Mouse (Mus musculus) CD4-positive, CD25-positive, alpha-beta regulatory T cell (primary cell): ENCODE results near the gene Gm49342. TPM values are rescaled to one million over a fixed set of nuclear protein-coding genes. Genes with fewer than 3 reads are reported as not detected.

Experiments used
- polyA plus RNA-seq: library from polyadenylated mRNA; unstranded; fragments of 100-300 nt; shearing (Covaris generic); gene quantifications from one replicate; pipeline ENCODE4 v1.2.1, GENCODE M21; 2017

Gm49342 gene
- not detected for polyA plus RNA-seq

DNA sequence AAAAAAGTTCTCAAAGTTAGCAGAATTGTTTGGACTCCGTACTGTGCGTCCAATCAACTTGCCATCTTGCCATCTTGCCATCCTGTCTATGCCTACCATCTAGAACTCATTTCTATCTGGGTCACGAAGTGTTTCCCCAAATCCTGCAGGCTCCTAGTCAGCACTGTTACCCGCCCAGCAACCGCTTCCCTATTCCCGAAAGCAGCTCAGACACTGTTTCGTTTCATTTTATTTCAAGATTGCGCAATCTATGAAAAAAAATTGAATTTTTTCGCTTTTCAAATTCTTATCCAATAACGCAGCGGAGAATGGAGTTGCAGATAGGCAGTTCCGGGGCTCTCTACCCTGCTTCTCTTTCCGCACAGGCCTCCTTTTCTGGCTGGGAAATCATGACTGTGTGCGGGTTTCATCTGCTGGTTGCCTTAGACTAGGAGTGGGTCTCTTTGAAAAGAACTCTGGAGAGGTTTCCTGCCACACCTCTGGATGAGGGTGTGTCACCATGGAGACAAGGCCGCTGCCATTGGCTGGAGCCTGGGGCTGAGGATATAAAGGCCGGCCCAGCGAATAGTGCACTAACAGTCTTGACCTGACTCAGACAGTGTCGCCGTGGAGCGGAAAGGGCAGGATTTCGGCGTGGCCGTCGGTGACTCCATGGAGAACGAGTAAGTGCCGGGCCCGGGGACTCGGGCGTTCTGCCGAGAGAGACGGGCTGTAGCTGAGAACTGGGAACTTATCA lies at the start of gene Gm49342:
Gene Gm49342, plus strand, starts transcription at position 586 of the 736 bp plus-strand sequence.

DNA sequence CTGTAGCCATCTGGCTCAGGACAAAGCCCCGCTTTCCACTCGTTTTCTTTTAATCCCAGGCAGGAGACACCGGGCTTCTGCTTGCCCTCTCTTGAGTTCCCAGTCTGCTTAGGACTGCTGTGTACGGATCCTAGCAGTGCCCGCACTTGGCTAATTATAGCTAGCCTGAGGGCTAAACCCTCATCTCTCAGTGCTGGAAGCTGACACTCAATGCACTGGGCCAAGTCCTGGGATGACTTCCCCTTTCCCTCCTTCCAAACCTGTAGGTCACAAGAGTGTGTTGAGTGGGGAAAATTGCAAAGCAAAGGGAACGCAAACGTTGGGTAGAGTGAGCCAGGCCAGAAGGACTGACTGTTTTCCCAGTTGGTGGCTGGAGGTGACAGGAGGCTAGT lies 46.9 kb upstream of the Gm49342 start, which contains the start of gene Klhl33:
Gene Klhl33, minus strand, starts transcription at position 134 of the 392 bp plus-strand sequence.

DNA sequence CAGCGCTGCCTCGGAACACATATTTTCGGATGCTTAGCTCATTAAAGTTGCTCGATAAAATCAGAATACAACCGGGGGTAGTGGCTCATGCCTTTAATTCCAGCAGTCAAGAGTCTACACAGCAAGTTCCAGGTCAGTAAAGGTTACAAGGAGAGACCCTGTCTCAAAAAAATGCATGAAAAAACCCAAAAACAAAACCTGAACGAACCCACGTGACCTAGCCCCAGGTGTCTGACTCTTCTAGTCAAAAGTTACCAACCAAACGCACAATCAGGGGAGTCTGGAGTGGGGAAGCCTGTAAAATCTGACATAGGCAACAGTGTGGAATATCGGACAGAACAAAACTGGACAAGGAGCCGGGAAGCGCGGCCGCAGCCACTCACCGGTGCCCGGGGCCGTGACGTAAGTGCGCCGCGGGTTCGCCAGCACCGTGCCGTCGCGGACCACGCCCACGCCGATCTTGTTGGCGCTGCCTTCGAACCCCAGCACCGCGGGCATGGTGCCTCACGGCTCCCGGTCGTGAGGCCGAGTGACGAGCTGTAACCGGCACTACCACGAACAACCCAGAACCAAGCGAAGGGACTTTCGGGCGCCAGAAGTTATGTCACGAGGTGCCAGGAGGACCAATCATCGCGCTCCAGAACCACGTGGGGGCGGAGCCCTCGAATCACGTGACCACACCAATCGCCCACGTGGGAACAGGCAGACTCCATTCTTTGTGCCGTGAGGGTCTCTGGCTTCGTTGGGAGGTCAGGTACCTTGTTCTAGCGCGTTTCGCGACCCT lies 19.8 kb upstream of the Gm49342 start, which contains the start of the genes Osgep and Apex1:
Gene Osgep, minus strand, starts transcription at position 613 of the 784 bp plus-strand sequence.
Gene Apex1, plus strand, starts transcription at position 688 of the 784 bp plus-strand sequence.

DNA sequence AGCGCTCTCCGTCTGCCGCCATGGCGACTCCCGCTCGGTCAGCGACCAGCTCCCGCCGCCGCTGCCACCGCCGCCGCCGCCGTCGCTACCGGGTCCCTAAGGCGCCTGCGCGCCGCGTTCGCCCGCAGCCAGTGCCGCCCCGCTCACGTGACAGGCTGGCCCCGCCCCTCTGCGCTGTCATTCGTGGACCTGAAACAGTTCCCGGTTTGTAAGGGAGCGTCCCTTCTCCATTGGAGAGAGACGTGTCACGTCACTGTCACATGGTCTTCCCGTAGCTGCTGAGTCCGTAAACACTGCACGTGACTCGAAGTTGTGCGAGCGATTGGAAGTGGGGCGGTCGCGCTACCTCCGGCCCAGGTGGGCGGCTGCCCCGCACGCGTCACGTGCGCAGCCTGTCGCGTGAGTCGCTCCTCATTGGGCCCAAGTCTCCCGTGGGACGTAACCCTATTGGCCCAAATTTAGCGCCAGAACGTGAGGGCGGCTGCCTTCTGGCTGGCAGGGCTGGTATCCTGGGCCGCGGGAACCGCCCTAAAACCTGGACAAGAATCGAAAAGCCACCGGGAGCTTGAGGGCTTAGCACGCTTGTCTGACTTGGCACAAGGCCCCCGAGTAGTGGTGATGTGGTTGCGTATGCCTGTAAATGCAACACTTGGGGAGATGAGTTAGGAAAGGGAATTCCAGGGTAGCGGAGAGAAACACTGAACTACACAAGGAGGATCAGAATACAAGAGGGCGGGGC lies 13.4 kb upstream of the Gm49342 start, which contains the start of the genes Pip4p1 and Pnp:
Gene Pip4p1, minus strand, starts transcription at position 103 of the 739 bp plus-strand sequence.
Gene Pnp, plus strand, starts transcription at position 329 of the 739 bp plus-strand sequence.

DNA sequence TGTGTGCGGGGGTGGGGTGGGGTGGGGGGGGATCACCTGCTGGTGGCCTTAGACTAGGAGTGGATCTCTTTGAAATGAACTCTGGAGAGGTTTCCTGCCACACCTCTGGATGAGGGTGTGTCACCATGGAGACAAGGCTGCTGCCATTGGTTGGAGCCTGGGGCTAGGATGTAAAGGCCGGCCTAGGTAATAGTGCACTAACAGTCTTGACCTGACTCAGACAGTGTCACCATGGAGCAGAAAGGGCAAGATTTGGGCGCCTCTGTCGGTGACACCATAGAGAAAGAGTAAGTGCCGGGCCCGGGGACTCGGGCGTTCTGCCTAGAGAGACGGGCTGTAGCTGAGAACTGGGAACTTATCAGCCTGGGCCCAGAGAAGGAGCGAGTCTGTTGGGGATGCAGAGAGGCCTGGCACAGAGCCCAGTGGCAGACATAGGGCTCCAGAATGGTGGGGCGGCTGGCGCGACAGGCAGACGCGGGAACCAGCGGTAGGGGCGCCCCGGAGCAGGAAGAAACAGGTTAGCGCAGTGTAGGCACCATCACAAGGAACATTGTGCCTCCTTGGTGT lies 11.7 kb downstream of the Gm49342 start, which contains the start of gene Pnp2:
Gene Pnp2, plus strand, starts transcription at position 51 of the 567 bp plus-strand sequence.

DNA sequence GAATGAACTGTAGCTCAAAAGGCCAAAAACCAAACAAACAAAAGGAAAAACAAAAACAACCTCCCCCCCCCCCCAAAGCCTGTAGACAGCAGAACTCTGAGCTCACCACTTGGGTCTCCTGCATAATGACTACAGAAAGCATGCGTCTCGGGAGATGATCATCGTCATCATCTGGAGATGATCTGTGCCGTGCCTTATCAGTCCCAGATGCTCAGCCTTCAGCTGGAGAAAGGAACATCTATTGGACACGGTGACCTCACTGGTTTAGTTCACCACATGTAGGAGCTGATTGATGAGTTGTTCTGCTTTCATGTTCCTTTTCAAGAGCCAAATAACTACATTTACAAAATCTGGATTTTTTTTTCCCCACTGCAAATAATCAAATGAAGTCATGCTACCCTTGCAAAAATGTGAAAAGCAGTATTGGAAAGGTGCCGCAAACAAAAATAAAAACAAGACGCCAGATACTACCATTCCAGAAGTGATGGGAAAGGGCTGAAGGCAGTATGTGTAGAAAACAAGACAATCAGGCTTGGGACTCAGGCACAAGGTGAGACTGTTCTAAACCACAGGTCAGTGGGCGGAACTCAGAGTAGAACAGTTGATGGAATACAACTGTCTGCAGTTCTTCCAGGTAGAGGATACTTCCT lies 63.0 kb downstream of the Gm49342 start, which contains the start of gene Rnase10:
Gene Rnase10, plus strand, starts transcription at position 600 of the 650 bp plus-strand sequence.

Other genes with a start within 250 kb of the Gm49342 start
- 0.08 TPM for gene Olfr748, start 237.1 kb upstream of the Gm49342 start, polyA plus RNA-seq
- 0.18 TPM for gene Olfr749, start 199.4 kb upstream of the Gm49342 start, polyA plus RNA-seq
- gene Ttc5, start 159.0 kb upstream of the Gm49342 start, polyA plus RNA-seq = 119 TPM
- not detected for gene Ccnb1ip1, start 136.8 kb upstream of the Gm49342 start, polyA plus RNA-seq
- gene Parp2, start 136.7 kb upstream of the Gm49342 start, polyA plus RNA-seq = 78.8 TPM
- 20.9 TPM for gene Tep1, start 74.0 kb upstream of the Gm49342 start, polyA plus RNA-seq
- gene Klhl33, start 47.0 kb upstream of the Gm49342 start, polyA plus RNA-seq = 0.12 TPM
- gene Osgep, start 19.6 kb upstream of the Gm49342 start, polyA plus RNA-seq = 106 TPM
- 67.8 TPM for gene Apex1, start 19.5 kb upstream of the Gm49342 start, polyA plus RNA-seq
- 76.7 TPM for gene Pip4p1, start 13.7 kb upstream of the Gm49342 start, polyA plus RNA-seq
- 45.5 TPM for gene Pnp, start 13.4 kb upstream of the Gm49342 start, polyA plus RNA-seq
- gene Pnp2, start 11.5 kb downstream of the Gm49342 start, polyA plus RNA-seq = 0.36 TPM
- gene Rnase10, start 63.2 kb downstream of the Gm49342 start, polyA plus RNA-seq = not detected
- gene Rnase9, start 97.4 kb downstream of the Gm49342 start, polyA plus RNA-seq = not detected
- not detected for gene Rnase11, start 105.6 kb downstream of the Gm49342 start, polyA plus RNA-seq
- gene Rnase12, start 113.1 kb downstream of the Gm49342 start, polyA plus RNA-seq = not detected
- gene Olfr750, start 129.9 kb downstream of the Gm49342 start, polyA plus RNA-seq = 0.20 TPM
- gene Rnase4, start 146.6 kb downstream of the Gm49342 start, polyA plus RNA-seq = 12.8 TPM
- 3.1 TPM for gene Ang, start 146.6 kb downstream of the Gm49342 start, polyA plus RNA-seq
- not detected for gene Eddm3b, start 169.9 kb downstream of the Gm49342 start, polyA plus RNA-seq
- 1.1 TPM for gene Rnase6, start 179.4 kb downstream of the Gm49342 start, polyA plus RNA-seq
- gene Rnase1, start 202.3 kb downstream of the Gm49342 start, polyA plus RNA-seq = not detected
- not detected for gene Rnase2b, start 217.7 kb downstream of the Gm49342 start, polyA plus RNA-seq